Mouse (Mus musculus): ENCODE measurements around the gene Id2.

Id2 gene

DNA sequence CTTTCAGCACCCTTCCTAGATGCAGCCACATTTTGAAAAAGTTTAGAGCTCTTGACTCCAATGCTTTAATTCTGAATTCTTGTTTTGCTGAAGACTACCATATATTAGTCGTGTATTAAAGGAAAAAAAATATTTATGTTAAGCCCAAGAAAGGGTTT is at the start of gene Id2:
Gene Id2 (minus strand): TSS at position 89 of the 158 bp plus-strand sequence.
- DNase-seq (ENCODE audit: low read depth, low spot score), result no peak

DNA sequence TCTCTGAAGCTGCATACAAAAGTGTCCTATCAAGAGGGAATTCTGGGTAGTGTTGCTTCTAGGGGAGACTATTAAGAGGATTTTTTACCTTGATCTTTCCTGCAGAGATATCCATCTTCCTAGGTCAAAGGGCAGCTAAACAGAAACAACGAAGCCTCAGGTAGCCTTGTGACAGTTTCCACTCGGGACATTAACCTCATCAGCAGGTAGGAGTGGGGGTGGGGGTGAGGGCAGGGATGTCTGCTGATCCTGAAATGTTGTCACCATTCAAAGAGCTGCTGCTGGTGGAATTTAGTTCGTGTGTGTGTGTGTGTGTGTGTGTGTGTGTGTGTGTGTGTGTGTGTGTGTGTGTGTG is 48.4 kb upstream of the Id2 start:
- DNase-seq (ENCODE audit: low read depth, low spot score), result no peak

DNA sequence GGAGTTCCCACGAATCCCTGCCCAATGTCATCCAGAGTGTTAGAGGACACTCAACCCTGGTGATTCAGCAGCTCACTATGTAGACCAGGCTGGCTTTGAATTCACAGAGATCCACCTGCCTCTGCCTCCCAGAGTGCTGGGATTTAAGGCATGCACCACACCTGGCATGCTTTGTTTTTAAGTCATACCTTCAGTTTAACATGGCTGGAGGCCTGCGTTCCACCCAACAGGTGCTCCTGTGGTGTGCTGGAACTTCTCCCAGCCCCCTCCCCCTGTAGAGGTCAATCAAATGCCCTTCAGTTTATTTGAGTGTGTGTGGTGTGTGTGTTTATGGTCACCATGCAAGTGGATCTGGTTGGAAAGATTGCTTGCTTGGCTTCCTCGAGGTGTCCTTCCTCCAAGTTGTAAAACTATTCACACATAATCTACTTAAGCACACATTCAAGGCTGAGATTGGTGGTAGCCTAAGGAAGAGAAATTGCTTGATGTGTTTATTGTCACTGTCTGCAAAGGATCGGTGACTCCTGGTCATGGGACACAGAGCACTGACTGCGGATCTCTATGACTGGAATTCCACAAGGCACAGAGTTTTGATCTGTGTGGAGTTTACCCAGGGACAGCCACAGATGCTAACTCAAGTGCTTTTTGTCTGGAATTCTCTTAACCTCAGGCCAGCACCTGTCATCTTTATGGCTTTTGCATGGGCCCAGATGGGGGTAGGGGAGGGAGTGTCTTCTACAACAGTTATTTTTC is 47.8 kb upstream of the Id2 start:
- DNase-seq (ENCODE audit: low read depth, low spot score), result peak; percentile 71

DNA sequence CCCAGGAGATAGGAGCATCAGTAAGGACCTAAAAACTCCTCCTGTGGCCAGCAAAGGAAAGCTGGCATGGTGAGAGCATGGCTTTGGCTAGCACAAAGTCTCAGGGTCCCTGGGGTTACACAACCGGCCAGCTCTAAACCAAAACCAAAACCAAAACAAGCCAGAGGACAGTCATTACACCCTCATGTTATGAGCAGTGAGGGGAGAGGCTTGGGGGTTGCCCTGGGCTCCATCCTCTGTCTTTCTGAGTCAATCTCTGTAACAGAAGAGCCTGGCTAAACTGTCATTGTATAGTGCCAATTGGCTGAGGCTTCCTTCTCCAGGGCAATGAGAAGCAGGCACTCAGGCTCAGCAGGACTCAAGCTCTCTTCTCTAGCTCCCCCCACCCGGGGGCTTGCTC is 46.6 kb upstream of the Id2 start:
- no peak for DNase-seq (ENCODE audit: low read depth, low spot score)

DNA sequence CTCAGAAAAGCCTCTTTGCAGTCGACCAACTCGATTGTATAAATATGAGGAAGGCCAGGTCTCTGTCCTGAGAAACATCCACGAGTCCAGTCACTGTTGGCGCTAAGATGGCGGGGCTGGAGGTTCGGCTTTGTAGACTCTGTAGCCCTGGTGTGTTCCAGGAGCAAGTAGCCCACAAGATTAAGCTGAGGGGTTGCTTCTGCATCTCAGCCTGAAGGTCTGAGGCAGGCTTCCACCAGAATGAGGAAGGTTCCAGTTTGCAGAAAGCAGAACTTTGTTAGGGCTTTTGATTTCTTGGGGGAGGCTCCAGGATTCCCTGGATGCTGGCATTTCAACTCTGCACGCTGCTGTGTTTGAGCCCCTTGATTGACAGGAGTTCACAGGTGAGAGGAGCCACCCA is 45.3 kb upstream of the Id2 start:
- DNase-seq (ENCODE audit: low read depth, low spot score), result no peak

- peak; percentile 24 for DNase-seq (ENCODE audit: low read depth, low spot score)
Measured at GRCm38 (mm10) chr12:25141311-25141710, 44.4 kb upstream of the Id2 start.

DNA sequence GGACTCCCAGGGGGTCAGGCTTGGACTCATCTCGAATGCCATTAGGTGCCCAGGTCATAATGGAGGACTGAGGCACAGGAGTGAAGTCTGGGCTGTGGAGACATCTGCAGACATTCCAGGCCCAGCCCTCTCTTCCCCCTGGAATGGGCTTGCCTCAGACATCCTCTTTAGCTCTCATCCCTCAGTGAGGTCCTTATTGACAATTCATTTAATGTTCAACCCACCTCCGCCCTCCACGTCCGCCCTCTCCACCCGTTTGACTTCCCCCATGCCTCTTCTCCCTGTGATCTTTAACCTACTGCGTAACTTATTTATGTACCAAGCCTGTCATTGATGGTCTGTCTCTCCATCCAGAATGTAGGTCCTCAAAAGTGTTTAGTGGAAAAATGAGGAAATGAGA is 43.2 kb upstream of the Id2 start:
- no peak for DNase-seq (ENCODE audit: low read depth, low spot score)

GRCm38 (mm10) chr12:25138616-25139015 is 41.7 kb upstream of the Id2 start:
- DNase-seq (ENCODE audit: low read depth, low spot score), result no peak

GRCm38 (mm10) chr12:25132046-25132445 is 35.1 kb upstream of the Id2 start:
- DNase-seq (ENCODE audit: low read depth, low spot score), result no peak

DNA sequence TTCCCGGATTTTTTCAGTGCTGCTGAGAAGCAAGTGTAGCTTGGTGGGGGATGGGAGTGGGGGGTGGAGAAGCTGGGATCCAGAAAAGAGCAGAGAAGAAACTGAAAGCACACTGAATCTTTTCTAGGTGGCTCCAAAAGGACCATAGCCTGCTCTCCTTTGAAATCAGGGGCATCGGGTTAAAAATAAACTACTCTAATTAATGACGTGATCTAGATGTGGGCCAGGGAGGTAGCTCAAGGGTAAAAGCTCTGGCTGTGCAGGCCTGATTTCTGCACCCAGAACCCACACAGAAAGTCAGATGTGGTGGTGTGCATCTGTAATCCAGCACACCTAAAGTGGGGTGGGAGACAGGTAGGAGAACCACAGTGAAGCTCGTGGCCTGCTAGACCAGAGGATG is 30.7 kb upstream of the Id2 start:
- DNase-seq (ENCODE audit: low read depth, low spot score), result no peak

DNA sequence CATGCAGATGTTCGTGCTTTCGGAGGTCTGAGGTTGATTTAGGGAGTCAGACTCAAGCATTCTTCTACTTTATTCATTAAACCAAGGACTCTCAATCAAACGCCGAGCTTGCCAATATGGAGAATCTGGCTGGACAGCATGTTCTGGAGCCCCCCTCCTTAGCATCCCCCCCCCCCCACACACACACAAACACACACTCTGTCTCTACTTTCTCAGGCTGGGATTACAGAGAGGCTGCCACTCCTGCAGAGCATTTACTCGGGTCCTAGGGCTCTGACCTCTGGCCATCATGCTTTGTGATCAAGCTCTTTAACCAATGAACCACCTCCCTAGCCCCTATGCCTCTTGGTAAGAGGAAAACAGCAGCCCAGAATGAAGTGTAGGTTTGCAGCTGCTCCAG is 29.3 kb upstream of the Id2 start:
- no peak for DNase-seq (ENCODE audit: low read depth, low spot score)

DNA sequence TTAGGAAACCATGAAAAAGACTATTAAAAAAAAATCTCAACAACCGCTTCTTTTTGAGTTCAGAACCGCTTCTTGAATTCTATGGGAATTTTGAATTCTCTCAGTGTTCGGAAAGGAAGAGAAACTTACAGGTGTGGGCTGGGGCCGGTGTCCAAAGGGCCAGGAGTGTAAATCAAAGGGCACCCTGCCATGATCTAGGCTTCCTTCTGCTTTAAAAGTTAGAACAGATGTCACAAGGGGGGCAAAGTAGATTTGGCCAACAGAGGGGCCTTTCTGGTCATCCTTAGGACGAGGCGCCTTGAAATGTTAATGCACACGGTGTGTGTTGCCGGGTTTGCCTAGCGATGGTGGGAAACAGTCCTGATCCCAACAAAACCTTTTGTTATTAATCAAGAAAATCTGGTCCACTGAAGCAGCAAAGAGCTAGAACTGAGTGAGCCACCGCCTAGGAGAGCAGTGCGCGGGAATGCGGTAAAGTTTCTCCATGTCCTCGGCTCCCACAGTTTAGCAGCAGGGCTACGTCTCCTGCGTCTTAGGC is 28.4 kb upstream of the Id2 start:
- DNase-seq (ENCODE audit: low read depth, low spot score), result peak; percentile 11

DNA sequence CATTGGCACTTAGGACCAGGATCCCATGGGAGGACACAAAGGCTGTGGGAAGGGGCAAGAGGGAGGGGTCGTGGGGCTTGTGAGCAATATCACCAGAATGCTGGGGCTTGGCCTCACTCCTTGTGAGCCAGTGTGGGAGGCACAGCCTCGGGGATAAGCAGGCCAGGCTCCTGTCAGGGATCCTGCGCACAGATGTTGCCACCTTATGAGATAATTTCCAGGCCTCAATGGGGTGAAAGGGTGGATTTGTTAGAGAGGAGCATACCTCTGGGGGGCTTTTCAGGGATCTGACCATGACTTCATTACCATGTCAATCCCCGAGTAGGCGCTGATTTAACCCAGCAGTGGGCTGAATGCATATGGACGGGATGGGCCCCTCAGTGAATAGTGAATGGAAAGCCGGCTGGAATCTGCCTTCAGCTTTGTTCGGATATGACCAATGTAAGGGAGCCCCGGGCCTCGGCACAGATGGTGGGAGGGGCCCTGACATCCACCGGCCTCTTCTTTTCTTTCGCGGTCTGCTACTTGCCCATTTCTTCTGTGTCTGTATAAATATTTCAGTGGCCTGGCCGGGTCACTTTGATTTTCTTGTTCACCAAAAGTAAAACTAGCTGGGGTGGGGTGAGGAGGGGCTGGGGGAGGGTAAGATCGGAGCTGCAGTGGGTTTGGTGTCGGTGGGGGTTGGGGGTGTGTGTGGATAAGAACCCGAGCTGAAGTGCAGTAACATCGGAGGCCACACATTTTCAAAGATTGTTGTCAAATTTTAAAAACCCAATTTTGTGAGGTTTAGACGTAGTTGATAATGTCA is 27.7 kb upstream of the Id2 start:
- DNase-seq (ENCODE audit: low read depth, low spot score), result peak; percentile 76

DNA sequence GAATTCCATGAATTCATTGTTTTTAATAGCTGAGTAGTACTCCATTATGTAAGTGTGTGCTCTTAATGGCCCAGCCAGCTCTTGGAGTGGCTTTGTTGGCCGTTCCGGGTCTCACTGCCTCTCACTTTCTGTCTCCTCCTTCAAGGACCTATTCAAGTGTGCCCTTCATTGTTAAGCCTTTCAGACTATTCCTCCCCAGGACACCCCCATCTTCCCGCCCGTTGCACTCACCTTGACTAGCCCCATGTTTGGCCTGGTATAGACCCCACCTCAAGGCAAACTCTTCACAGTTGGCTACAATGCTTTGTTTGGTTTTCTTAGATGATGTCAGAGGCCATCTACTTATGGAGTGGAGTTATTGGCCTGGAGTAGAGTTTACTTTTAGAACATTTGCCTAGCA is 23.8 kb upstream of the Id2 start:
- DNase-seq (ENCODE audit: low read depth, low spot score), result no peak

DNA sequence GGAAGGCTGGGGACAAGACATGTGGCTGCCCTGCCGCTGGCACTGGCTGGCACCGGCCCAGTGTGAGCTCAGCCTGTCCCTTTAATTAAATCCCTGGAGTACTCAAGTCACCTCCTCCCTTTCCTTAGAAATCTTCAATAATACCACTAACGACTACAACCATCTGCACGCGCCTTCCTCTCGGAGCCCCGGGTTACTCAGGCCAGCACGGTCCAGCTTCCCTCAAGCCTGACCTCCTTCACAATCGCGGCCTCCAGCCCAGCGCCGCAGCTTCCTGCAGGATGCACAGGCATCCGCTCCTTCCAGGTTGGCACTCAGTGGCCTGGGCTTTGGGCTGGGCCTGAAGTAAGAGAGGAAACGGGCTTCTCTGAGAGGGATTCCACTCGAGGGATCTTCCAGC is 22.3 kb upstream of the Id2 start:
- DNase-seq (ENCODE audit: low read depth, low spot score), result no peak

DNA sequence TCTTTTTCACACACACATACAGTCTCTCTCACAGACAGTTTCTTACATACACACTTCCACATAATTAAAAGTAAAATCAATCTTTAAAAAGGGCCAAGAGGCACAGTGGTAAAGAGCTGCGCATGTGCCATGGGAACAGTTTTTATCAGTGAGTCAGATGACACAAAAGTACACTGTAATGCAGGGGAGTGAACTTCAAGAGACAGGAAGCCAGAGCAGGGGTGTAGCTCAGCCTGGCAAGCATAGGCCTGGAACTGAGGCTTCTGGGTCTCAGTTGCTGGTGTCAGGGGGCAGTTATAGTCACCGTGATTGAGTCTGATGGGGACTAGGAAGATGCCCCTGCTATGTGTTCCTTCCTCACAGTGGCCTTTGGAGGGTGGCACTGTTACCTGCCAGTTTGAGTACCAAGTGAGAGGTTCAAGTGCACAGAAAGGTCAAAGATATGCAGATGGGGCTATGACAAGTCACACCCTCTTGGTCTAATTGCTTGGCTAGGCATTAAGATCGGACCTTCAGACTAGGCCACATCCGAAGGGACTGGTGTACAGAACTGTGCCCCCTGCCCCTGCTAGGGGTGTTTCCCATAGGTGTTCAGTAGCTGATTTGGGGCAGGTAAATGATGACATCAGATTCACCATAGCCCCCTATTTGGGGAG is 21.0 kb upstream of the Id2 start:
- DNase-seq (ENCODE audit: low read depth, low spot score), result no peak

GRCm38 (mm10) chr12:25116126-25116525 is 19.2 kb upstream of the Id2 start:
- no peak for DNase-seq (ENCODE audit: low read depth, low spot score)

DNA sequence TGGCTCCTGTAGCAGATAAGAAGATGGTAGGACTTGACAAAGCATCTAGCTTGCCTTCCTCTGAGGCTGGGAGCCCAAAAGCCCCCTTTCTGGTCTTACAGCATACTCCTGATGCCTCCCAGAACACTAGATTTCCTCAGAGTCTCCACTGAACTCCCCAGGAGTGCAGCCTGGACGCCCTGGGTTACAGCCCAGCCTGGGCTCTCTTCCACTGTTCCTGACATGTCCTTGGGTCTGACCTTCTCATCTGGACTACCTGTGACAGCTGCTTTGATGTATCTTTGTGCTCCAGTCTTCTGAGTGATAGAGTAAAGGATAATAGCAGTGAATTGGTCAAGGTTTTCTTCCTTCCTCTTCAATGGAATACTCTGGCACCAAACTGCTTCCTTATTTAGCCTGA is 17.5 kb upstream of the Id2 start:
- no peak for DNase-seq (ENCODE audit: low read depth, low spot score)

DNA sequence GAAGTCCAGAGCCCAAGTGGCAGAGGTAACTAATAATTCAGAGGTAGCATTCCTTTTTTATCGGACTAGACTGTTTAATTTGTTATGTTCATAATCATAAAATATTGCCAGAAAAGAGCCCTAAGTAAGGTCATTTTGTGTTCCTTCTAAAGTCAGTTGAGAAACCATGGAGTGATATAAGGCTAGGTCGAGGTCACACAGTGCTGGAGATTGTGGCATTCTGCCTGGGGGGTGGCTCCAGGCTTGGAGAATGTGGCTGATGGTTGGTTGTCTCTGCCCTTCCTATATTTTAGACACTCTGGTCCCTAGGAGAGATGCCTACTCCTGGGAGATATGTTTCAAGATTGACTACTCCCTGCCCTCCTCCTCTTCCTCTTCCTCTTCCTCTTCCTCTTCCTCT is 16.4 kb upstream of the Id2 start:
- DNase-seq (ENCODE audit: low read depth, low spot score), result no peak

DNA sequence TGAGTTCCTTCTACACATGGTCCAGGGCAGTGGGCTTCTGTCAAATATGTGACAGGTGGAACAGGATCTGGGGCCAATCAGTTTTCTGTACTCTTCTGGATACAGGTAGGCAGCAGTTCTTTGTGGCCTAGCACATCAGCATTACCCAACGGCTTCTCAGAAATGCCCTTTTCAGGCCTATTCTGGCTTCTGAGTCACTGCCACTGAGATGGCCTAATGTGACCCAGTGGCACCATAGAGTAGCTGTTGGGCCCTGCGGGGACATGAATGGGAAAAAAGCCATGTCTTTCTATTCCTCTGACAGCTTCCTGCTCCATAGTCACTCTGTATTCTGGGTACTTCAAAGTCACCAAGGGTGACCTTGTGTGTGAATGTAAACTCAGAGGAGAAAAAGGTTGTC is 15.9 kb upstream of the Id2 start:
- no peak for DNase-seq (ENCODE audit: low read depth, low spot score)

- DNase-seq (ENCODE audit: low read depth, low spot score), result no peak
Measured at GRCm38 (mm10) chr12:25110682-25111078, 13.7 kb upstream of the Id2 start.

DNA sequence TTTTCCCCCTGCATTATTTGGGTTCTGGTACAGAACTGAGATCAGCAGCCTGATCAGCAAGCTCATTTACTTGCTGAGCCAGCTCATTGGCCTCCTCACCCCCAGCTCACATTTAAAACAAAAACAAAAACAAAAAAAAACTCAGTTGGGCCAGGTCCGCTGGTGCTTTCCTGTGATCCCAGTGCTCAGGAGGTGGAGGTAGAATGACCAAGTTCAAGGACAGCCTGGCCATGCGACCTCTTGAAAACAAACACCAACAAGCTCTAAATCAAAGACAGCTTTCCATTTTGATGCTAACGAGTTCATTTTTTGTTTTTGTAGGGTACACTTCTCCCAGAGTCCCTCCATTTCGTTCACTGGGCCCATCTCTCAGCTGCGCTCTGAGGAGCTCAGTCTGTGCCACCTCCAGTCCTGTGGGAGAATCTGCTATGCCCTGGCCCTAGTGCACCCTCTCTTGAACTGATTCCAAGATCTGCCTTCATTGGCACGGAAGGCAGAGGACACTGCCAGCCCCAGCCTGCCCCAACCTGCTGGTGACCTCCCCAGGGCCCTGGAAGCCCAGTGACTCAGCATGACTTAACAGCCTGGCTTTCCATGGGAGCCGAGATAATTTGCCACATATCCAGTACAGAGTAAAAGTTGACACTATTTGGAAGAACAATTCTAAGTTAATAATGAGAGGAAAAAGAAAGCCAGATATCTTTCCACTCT is 13.2 kb upstream of the Id2 start:
- no peak for DNase-seq (ENCODE audit: low read depth, low spot score)

Data from ZHBTc4 (cell line).